Mouse (Mus musculus) heart, embryonic 11.5 days (tissue): Measurements from ENCODE around the gene Cdc42bpb. TPM values are rescaled to one million over a fixed set of nuclear protein-coding genes. Genes with fewer than 3 reads are reported as not detected.

Experiments used
- polyA plus RNA-seq: library from polyadenylated mRNA; unstranded; fragments of >200 nt; fragmentation: Nextera tagmentation; extraction: Ambion mirVana; gene quantifications from 2 replicates; pipeline ENCODE4 v1.2.1, GENCODE M21; 2014

The Cdc42bpb gene
- polyA plus RNA-seq, 1 experiment from 2014 or later, result 33.2 TPM

Other genes with a start within 250 kb of the Cdc42bpb start
- gene Traf3, start 211.3 kb downstream of the Cdc42bpb start, polyA plus RNA-seq, result 6.9 and 8.2 TPM in 2 replicates
- gene 4930595D18Rik, start 193.2 kb downstream of the Cdc42bpb start, polyA plus RNA-seq, result not detected in 2 replicates
- gene Amn, start 106.6 kb downstream of the Cdc42bpb start, polyA plus RNA-seq, result 1.3 and 2.2 TPM in 2 replicates
- 0.50 TPM in 1 of 2 replicates, not detected in the other for gene Lbhd2, start 29.1 kb upstream of the Cdc42bpb start, polyA plus RNA-seq
- 11.3 and 11.6 TPM in 2 replicates for gene Exoc3l4, start 39.3 kb upstream of the Cdc42bpb start, polyA plus RNA-seq
- gene Tnfaip2, start 64.8 kb upstream of the Cdc42bpb start, polyA plus RNA-seq, result 7.7 and 11.2 TPM in 2 replicates
- gene Gm266, start 108.1 kb upstream of the Cdc42bpb start, polyA plus RNA-seq, result 5.5 and 6.2 TPM in 2 replicates
- 478 and 505 TPM in 2 replicates for gene Eif5, start 160.3 kb upstream of the Cdc42bpb start, polyA plus RNA-seq
- gene Mark3, start 196.8 kb upstream of the Cdc42bpb start, polyA plus RNA-seq, result 45.7 and 47.7 TPM in 2 replicates